In genomic region chr4:48542351-48542750, GRCm38 (mm10) we compare ENCODE assay signal across 10 mouse cellular contexts. TPM values are rescaled to one million over a fixed set of nuclear protein-coding genes. Genes with fewer than 3 reads are reported as not detected.
DNase-seq lines count a peak whose midpoint lies in the region; ATAC-seq and TF ChIP-seq lines count a peak whose summit lies in the region.
"Had no signal": no experiment of that assay in that cellular context is flagged by ENCODE, and none has a peak within 500 bp of the region (broad histone marks: within the 10 kb centered on the region; RNA-seq: fewer than 3 reads in every experiment).

No protein-coding gene starts in this region.

- H3K36me3 ChIP-seq in forebrain, embryonic 14.5 days (ENCODE audit: control insufficient read depth, insufficient read depth, low read length): no peaks in the 10 kb centered on the region
- H3K36me3 ChIP-seq in limb, embryonic 13.5 days: no peaks in the 10 kb centered on the region

- H3K9ac ChIP-seq in forebrain, embryonic 14.5 days (ENCODE audit: low read length): no peak overlapping the region
- H3K9ac ChIP-seq in limb, embryonic 13.5 days: peak overlapping the region; percentile 95; the same call in 1 of the 2 replicates

- H3K4me1 ChIP-seq in forebrain, embryonic 14.5 days (ENCODE audit: control insufficient read depth, insufficient read depth, low read length): peaks cover 51% of the 10 kb centered on the region
- peaks cover 33% of the 10 kb centered on the region for H3K4me1 ChIP-seq in limb, embryonic 13.5 days
- H3K4me1 ChIP-seq in cerebellum, adult 2 months (ENCODE audit: control insufficient read depth, insufficient read depth, low read length): peaks cover 13% of the 10 kb centered on the region

- DNase-seq in embryo, embryonic 10 days (ENCODE audit: low spot score): peak; percentile 25
- DNase-seq in embryo, embryonic 11 days: no peak
- peak; percentile 11 for DNase-seq in 416B (ENCODE audit: low read depth)
- no peak for DNase-seq in forebrain, embryonic 14.5 days (ENCODE audit: low spot score)
- no peak for DNase-seq in cerebellum, adult 2 months
- DNase-seq in ovary, postnatal 10 days (ENCODE audit: low spot score): no peak
- no peak for DNase-seq in cerebellum, adult 8-10 months
- DNase-seq: cerebellum, adult 11 months had no signal

- no peak for TF ChIP-seq CTCF in cerebellum, adult 2 months (IDR thresholded peaks at IDR 0.05; ENCODE audit: borderline replicate concordance, insufficient read depth, low read depth, low read length)

- peak overlapping the region; percentile 69; the same call in 1 of the 2 replicates for H3K4me3 ChIP-seq in forebrain, embryonic 14.5 days (ENCODE audit: low read depth, low read length)
- peak overlapping the region; percentile 79; the same call in 1 of the 2 replicates for H3K4me3 ChIP-seq in limb, embryonic 13.5 days
- no peak overlapping the region for H3K4me3 ChIP-seq in cerebellum, adult 2 months (replicated peaks; ENCODE audit: insufficient read depth, low read depth, low read length)

- H3K27me3 ChIP-seq in forebrain, embryonic 14.5 days (replicated peaks; ENCODE audit: control insufficient read depth, insufficient read depth, low read length): no peaks in the 10 kb centered on the region
- H3K27me3 ChIP-seq in limb, embryonic 13.5 days: peaks cover 27% of the 10 kb centered on the region
- no peaks in the 10 kb centered on the region for H3K27me3 ChIP-seq in cerebellum, adult 2 months (ENCODE audit: control insufficient read depth, insufficient read depth, low read length)
- H3K27me3 ChIP-seq: CH12.LX had no signal

- peak overlapping the region; percentile 78 for H3K4me2 ChIP-seq in forebrain, embryonic 14.5 days (ENCODE audit: low read length)
- peak overlapping the region; percentile 71 for H3K4me2 ChIP-seq in limb, embryonic 13.5 days (replicated peaks)

- no peaks in the 10 kb centered on the region for H3K9me3 ChIP-seq in forebrain, embryonic 14.5 days (replicated peaks; ENCODE audit: control insufficient read depth, low read length)
- H3K9me3 ChIP-seq in limb, embryonic 13.5 days: no peaks in the 10 kb centered on the region

- 34% methylated on average over 5 of the region's 5 CpGs for WGBS in forebrain, embryonic 14.5 days
- WGBS in limb, embryonic 13.5 days: 43% methylated on average over 5 of the region's 5 CpGs
- 53% methylated on average over 5 of the region's 5 CpGs for WGBS in cerebellum, adult 2 months

- no peak for TF ChIP-seq POLR2A in cerebellum, adult 2 months (IDR thresholded peaks at IDR 0.05; ENCODE audit: borderline replicate concordance, insufficient read depth, low read length)

- H3K27ac ChIP-seq in forebrain, embryonic 14.5 days (ENCODE audit: low read depth, low read length): no peak overlapping the region
- H3K27ac ChIP-seq in limb, embryonic 13.5 days: no peak overlapping the region
- H3K27ac ChIP-seq in cerebellum, adult 2 months (ENCODE audit: insufficient read depth, low read length): no peak overlapping the region

- no peak for ATAC-seq in forebrain, embryonic 14.5 days
- no peak for ATAC-seq in limb, embryonic 13.5 days (ENCODE audit: low FRiP score, low read depth)

RNA-seq across cellular contexts. Expression of gene Msantd3, which starts 2.6 kb away (rescaled TPM):
- 46.6 and 47.7 TPM in 2 replicates for polyA plus RNA-seq in forebrain, embryonic 14.5 days (2014; fragmentation: Nextera tagmentation; extraction: Ambion mirVana)
- 27.6 and 30.1 TPM in 2 replicates for polyA plus RNA-seq in limb, embryonic 13.5 days (2015; fragmentation: Nextera tagmentation; extraction: Ambion mirVana)
- 16.3 and 17.7 TPM in 2 replicates for polyA plus RNA-seq in cerebellum, adult 2 months (2012; rRNA removed)

RNA-seq across cellular contexts. Expression of gene Tmeff1, which starts 42.6 kb away (rescaled TPM):
- polyA plus RNA-seq in forebrain, embryonic 14.5 days (2014; fragmentation: Nextera tagmentation; extraction: Ambion mirVana): 126 and 168 TPM in 2 replicates
- polyA plus RNA-seq in limb, embryonic 13.5 days (2015; fragmentation: Nextera tagmentation; extraction: Ambion mirVana): 65.1 and 72.1 TPM in 2 replicates
- polyA plus RNA-seq in cerebellum, adult 2 months (2012; rRNA removed): 60.1 and 74.5 TPM in 2 replicates

Comparison
In these comparisons a context has a peak if more than half of its experiments do, and no peak if none do; other contexts are left out.
1. DNase-seq: peak in embryo, embryonic 10 days (single experiment) and 416B (single experiment); none in embryo, embryonic 11 days (single experiment), forebrain, embryonic 14.5 days (single experiment), cerebellum, adult 2 months (0 of 2), ovary, postnatal 10 days (single experiment) and cerebellum, adult 8-10 months (single experiment).